Mouse (Mus musculus): Measurements from ENCODE around the gene Aph1c.
"Not testable (repeated sequence)": the region's sequence is repeated elsewhere in the genome, so short reads cannot be mapped to it uniquely, and the experiment has no call there.

DNA sequence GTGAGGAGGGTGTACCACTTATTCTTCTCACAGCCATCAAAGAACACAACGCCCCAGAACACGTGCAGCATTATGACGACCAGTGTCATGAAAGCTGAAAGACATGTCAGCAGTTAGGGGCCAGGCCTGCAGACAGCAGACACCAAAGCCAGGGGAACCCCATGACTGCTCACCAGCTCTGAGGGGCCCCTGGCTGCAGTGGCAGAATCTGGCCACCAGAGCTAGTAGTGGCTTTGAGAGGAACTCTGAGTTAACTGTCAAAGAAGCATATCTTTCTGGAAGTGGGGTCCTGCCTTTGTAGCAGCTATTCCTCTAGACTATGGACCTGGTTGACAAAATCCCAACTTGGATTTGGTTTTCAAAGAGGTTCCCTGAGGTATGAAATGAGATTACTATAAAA is 50.0 kb downstream of the Aph1c start:
- not testable (repeated sequence) for TF ChIP-seq MYOG (IDR thresholded peaks at IDR 0.05; ENCODE audit: control insufficient read depth in 1 of 3, insufficient read depth in 1 of 3, insufficient read length in 2 of 3, low read depth in 2 of 3); TCF12 (IDR thresholded peaks at IDR 0.05; ENCODE audit: insufficient read depth, poor library complexity, severe bottlenecking); POLR2AphosphoS2 (IDR thresholded peaks at IDR 0.05; ENCODE audit: insufficient read length, low read depth); POLR2A (IDR thresholded peaks at IDR 0.05; ENCODE audit: insufficient read length, low read depth); CEBPB (IDR thresholded peaks at IDR 0.05; ENCODE audit: insufficient read depth, poor library complexity, severe bottlenecking); REST (IDR thresholded peaks at IDR 0.05; ENCODE audit: insufficient read depth, insufficient read length); MAX (IDR thresholded peaks at IDR 0.05; ENCODE audit: low read depth); E2F4 (IDR thresholded peaks at IDR 0.05; ENCODE audit: insufficient read depth)
